Mouse (Mus musculus) megakaryocyte, embryonic 14.5 days (primary cell): ENCODE results near the gene Psap. TPM values are rescaled to one million over a fixed set of nuclear protein-coding genes. Genes with fewer than 3 reads are reported as not detected.

ENCODE experiments used
- H3K27me3 ChIP-seq: replicated peaks from 2 replicates; pipeline ENCODE3; 2012; ENCODE audit warnings: inconsistent platforms
- H3K36me3 ChIP-seq: replicated peaks from 2 replicates; pipeline ENCODE3; 2012; ENCODE audit warnings: low read length, inconsistent platforms, mixed read lengths
- H3K4me1 ChIP-seq: 2 replicates; pipeline ENCODE4 v1.6.1; 2012; ENCODE audit warnings: inconsistent platforms
- H3K4me3 ChIP-seq: replicated peaks from 2 replicates; pipeline ENCODE3; 2012; ENCODE audit warnings: moderate library complexity, mild to moderate bottlenecking, inconsistent platforms
- H3K9me3 ChIP-seq: 2 replicates; pipeline ENCODE4 v1.6.1; 2012; ENCODE audit warnings: inconsistent platforms
- FLI1 ChIP-seq: IDR thresholded peaks from 2 replicates; pipeline ENCODE4 v1.6.1; 2012; ENCODE audit warnings: low read length, inconsistent platforms, mixed read lengths
- GATA1 ChIP-seq: IDR thresholded peaks from 3 replicates; pipeline ENCODE4 v1.6.1; 2012; ENCODE audit warnings: mixed read lengths, low read length, inconsistent platforms, borderline replicate concordance
- polyA plus RNA-seq: library from polyadenylated mRNA; stranded (reverse); fragments of >175 nt; gene quantifications from 2 replicates; pipeline ENCODE4 v1.2.3, GENCODE M21; 2012; ENCODE audit warnings: low replicate concordance; ENCODE audit not compliant: insufficient read depth

The Psap gene
- polyA plus RNA-seq, 1 experiment = 417 TPM

DNA sequence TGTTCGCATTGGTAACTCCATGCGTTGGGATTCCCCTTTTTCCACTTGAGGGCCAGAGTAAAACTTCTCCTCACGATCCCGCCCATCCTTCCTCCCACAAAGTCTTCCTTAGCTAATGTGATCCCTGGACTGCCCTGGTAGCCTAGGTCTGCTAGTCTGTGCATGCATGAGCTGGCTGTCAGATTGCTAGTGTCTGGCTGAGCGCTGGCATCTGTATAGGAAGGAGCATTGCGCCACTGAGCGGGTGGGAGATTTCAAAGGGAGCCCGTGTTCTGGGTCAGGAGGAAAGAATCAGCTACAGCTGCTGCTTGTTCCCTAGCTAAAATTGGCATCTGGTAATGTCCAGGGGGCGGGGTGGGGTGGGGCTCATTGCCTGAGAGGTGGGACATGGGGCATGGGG, 18.6 kb downstream of the Psap start:
- Histone ChIP-seq H3K4me1 (peaks cover 54% of the 10 kb centered on the region), H3K4me3 (no peak overlapping the region), H3K36me3 (peaks cover 97% of the 10 kb centered on the region), H3K27me3 (no peaks in the 10 kb centered on the region), H3K9me3 (no peaks in the 10 kb centered on the region)
- TF ChIP-seq GATA1 (no peak), FLI1 (no peak)

DNA sequence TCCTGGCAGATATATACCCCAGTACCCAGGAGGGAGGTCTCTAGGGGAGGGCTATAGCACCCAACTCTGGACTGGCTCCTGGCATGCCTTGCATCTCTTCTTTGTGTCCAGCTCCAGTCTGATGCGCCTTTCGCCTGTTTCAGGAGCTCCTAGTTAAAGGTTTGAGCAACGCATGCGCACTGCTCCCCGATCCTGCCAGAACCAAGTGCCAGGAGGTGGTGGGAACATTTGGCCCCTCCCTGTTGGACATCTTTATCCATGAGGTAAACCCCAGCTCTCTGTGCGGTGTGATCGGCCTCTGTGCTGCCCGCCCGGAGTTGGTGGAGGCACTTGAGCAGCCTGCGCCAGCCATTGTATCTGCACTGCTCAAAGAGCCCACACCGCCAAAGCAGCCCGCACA, 22.2 kb downstream of the Psap start:
- no peaks in the 10 kb centered on the region for H3K9me3 ChIP-seq
- H3K27me3 ChIP-seq = no peaks in the 10 kb centered on the region
- H3K4me1 ChIP-seq = peaks cover 31% of the 10 kb centered on the region
- TF ChIP-seq GATA1 (no peak), FLI1 (no peak)
- H3K36me3 ChIP-seq = peaks cover 95% of the 10 kb centered on the region
- H3K4me3 ChIP-seq = no peak overlapping the region

DNA sequence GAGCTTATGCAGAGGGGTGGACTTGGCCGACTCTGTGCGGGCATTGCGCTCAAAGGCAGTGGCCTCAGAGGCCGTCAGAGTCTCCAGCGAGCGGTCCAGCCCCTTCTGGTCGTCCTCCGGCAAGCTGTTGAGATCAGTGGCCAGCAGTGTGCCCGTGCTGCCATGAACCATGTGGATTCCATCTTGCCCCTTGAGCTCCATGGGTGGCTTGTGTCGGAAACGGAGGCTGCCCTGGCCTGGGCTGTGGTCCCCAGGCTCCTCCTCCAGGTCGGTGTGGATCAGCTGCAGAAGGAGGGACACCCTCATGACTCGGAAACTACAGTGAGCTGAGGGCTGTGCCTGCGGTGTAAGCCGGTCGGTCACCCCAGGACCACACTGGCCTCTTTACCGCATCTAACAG, 26.0 kb downstream of the Psap start:
- Histone ChIP-seq H3K9me3 (peaks cover 10% of the 10 kb centered on the region), H3K4me3 (no peak overlapping the region), H3K36me3 (peaks cover 75% of the 10 kb centered on the region), H3K4me1 (peaks cover 37% of the 10 kb centered on the region), H3K27me3 (peaks cover 16% of the 10 kb centered on the region)
- no peak for TF ChIP-seq GATA1

DNA sequence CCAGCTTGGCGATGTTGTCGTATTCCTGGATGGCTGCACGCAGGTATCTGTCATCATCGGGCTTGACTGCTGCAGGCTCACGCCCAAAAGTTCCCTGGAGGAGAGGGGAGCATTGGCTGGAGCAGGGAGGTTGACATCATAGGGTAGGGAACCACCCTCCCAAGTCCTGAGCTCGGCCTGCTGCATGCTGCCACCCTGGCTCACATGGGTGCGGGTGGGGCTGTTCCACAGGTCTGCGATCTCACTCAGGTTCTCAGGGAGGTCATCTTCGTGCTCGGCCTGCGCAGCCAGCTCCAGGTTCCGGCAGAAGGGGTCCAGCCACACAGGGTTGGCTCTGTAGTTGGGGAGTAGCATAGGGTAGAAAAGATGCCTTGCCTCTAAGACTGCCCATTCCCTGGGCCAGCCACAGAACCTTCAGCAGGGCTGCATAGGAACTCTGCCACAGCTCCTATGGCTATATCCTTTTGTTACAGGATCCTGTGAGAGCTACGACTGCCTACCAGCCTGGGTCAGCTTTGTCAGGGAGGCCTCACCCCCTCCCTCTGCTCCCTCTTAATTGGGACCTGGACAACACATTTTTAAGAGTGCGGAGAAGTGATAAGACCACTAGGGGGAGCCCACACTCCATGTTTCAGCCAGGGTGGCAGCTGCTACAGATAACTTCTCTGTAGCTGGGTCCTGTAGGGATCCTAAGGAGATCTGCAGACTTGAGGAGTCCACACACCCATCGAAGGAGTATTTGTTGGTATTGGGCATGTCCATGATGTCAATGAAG, 27.6 kb downstream of the Psap start:
- TF ChIP-seq FLI1 (no peak), GATA1 (no peak)
- Histone ChIP-seq H3K27me3 (peaks cover 26% of the 10 kb centered on the region), H3K9me3 (peaks cover 10% of the 10 kb centered on the region), H3K36me3 (peaks cover 59% of the 10 kb centered on the region), H3K4me3 (no peak overlapping the region), H3K4me1 (peaks cover 38% of the 10 kb centered on the region)

DNA sequence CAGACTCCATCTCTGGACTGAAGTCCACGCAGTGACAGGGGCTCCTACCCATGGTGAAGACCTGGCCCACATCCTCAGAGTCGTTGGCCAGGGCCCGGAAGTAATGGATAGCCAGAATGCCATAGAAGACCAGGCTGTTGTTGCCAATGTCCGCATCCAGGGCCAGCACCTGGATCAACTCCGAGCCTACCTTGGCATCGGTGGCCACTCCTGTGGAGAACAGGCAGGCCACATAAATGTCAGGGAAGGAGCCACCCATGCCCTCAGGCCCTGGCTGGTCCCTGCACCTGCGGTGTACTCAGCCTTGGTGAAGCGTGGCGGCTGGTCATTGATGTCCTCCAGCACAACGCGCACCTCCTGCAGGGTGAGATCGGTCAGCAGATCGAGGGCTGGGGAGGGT, 33.2 kb downstream of the Psap start:
- H3K4me3 ChIP-seq = no peak overlapping the region
- peaks cover 55% of the 10 kb centered on the region for H3K27me3 ChIP-seq
- H3K9me3 ChIP-seq = peaks cover 10% of the 10 kb centered on the region
- H3K36me3 ChIP-seq = peaks cover 20% of the 10 kb centered on the region
- no peak for TF ChIP-seq FLI1
- TF ChIP-seq GATA1 = no peak
- H3K4me1 ChIP-seq = peaks cover 46% of the 10 kb centered on the region

DNA sequence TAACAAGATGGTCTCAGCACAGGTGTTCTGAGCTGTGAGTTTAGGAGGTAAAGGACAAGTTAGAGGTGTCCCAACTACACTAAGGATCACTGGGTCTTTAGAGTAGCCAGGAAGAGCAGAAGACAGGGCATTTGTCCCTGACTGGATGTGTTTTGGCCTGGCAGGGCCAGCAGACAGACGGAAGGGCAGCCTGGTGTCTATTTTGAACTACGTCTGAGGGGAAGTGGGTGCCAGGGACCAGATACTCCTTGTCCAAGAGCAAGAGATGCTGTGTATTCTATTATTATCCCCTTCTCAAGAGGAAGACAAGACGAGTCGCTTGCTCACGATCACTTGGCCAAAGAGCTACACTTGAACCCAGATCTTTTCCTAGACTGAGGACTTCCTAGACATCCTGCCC, 36.2 kb downstream of the Psap start:
- Histone ChIP-seq H3K27me3 (peaks cover 49% of the 10 kb centered on the region), H3K4me3 (peak overlapping the region; percentile 34), H3K9me3 (no peaks in the 10 kb centered on the region), H3K4me1 (peaks cover 52% of the 10 kb centered on the region), H3K36me3 (peaks cover 18% of the 10 kb centered on the region)
- TF ChIP-seq GATA1 (no peak), FLI1 (no peak)

DNA sequence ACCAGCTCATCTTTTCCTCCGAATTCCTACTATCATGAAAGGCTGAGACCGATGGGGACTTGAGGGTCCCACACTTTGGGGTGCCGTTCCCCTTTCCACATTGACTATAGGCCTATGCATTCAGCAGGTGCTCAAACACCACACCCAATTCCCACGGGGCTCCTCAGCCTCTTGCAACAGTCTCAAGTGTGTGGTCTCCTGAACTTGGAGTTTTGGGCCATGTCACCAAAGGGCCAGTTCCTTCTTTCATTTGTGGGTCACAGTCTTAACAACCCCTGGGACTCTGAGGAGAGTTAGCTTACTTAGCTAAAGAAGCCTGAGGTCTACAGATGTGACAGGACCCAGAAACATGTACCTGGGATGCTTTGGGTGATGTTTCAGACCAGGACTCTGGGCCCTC, 38.7 kb downstream of the Psap start:
- Histone ChIP-seq H3K4me3 (no peak overlapping the region), H3K9me3 (no peaks in the 10 kb centered on the region), H3K36me3 (peaks cover 18% of the 10 kb centered on the region), H3K27me3 (peaks cover 31% of the 10 kb centered on the region), H3K4me1 (peaks cover 75% of the 10 kb centered on the region)
- TF ChIP-seq FLI1 = no peak

DNA sequence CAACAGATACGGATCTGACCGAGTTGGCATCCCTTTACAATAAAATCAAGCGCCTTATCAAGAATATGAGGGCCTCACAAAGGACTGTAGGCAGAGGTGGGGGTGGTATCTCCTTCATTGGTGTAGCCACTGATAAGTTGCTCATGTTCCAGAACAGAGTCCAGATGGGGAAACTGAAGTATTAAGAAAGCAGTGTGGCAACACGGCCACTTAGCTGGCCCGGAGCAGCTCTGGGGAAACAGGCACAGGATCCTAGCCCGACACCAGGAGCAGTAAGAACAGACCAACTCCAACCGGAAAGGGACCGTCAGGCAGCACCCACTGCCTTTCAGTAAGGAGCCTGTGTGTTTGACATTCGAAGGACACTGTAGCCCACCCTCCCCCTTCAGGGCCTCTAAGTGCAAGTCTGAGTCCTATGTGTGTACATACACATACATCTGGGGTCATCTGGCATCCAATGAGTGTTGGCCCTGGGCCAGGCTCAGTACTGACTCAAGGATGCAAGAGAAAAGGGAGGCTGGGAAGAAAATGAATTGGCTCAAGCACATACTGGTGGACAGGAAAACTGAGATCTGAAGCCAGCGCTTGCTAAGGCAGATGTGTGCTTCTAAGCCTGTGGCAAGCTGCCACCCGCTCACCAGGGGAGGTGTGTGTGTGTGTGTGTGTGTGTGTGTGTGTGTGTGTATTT, 51.7 kb downstream of the Psap start:
- Histone ChIP-seq H3K9me3 (no peaks in the 10 kb centered on the region), H3K4me3 (no peak overlapping the region), H3K4me1 (peaks cover 31% of the 10 kb centered on the region), H3K27me3 (peaks cover 83% of the 10 kb centered on the region), H3K36me3 (no peaks in the 10 kb centered on the region)
- TF ChIP-seq FLI1 (no peak), GATA1 (no peak)

DNA sequence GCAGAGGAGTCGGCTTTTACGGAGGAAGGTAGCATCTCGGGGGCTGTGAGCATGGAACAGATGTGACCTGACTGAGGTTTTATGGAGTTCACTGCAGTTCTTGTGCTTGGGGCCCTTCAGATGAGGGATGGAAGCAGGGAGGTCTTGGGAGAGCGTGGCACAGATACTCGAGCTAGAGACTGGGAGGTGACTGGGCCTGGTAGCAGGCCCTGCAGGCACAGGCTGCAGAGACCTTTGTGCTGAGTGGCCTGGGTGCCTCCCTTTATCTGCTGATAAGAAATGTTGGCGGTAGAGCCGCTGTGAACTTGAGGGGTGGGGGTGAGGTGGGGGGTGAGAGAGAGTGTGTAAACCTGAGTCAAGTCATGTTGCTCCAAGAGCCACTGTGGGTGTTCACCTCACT, 57.2 kb downstream of the Psap start:
- Histone ChIP-seq H3K4me3 (no peak overlapping the region), H3K27me3 (peaks cover 81% of the 10 kb centered on the region), H3K9me3 (no peaks in the 10 kb centered on the region)

DNA sequence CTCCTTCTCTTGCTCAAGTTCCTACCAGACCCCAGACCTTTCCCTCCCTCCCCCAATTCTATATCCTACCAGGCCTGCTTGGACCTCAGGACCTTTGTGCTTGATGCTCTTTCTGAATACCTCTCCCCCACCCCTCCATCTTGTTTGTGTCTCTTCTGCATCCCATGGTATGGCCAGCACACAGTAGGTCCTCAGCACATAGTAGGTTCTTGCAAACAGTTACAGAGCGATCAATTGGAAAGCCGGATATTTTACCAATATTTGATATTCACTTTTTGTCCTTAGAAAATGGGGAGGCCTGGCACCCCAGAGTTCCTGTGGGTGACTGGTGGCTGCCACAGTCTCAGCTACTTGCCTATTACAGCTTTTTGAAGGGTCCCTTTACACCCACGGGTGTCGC, 57.6 kb downstream of the Psap start:
- H3K36me3 ChIP-seq = no peaks in the 10 kb centered on the region
- H3K4me1 ChIP-seq = peaks cover 30% of the 10 kb centered on the region
- H3K27me3 ChIP-seq = peaks cover 76% of the 10 kb centered on the region
- H3K4me3 ChIP-seq = no peak overlapping the region
- no peak for TF ChIP-seq GATA1
- no peak for TF ChIP-seq FLI1
- H3K9me3 ChIP-seq = no peaks in the 10 kb centered on the region

More for the DNA sequence above, 57.2 kb downstream of the Psap start:
- Histone ChIP-seq H3K4me1 (peaks cover 30% of the 10 kb centered on the region), H3K36me3 (no peaks in the 10 kb centered on the region)
- TF ChIP-seq GATA1 (no peak), FLI1 (no peak)
